Mouse (Mus musculus) cerebellum, adult 11 months (tissue): ENCODE measurements around the gene Six6.

ENCODE experiments used
- DNase-seq: peaks from one replicate; pipeline ENCODE4 v3.0.0; 2022

Gene Six6

GRCm38 (mm10) chr12:72939616-72940015 is at the start of gene Six6:
Gene Six6, plus strand, starts transcription at chr12:72939892.
- DNase-seq: no peak

DNA sequence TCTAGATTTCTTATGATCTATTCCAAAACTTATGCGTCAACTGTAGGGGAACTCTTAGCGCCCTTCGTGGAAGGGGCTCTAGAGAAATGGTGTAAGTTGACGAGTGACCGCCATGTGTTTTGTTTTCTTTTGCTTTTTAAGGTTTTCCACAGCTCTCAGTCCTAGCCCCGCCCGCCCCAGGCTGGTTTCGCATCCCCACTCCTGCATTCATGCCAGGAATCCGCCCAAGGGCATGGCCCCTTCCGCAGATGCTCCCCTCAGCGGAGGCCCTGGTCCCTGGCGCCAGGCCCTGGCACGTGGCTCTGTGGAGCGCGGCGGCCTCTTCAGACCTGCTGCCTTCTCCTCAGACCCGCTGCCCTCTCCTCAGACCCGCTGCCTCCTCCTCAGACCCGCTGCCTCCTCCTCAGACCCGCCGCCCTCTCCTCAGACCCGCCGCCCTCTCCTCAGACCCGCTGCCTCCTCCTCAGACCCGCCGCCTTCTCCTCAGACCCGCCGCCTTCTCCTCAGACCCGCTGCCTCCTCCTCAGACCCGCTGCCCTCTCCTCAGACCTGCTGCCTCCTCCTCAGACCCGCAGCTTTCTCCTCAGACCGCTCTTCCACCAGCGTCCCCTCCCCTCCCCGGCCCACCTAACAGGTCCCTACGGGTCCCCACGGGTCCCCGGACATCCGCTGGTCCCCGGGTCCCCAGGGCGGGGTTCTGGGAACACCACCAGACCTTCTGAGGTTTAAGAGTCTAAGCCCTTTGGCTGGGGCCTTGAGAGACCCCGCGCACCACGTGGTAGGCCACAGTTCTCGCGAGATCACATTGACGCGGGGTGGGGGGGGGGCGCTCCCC is 22.3 kb upstream of the Six6 start:
- DNase-seq: no peak

DNA sequence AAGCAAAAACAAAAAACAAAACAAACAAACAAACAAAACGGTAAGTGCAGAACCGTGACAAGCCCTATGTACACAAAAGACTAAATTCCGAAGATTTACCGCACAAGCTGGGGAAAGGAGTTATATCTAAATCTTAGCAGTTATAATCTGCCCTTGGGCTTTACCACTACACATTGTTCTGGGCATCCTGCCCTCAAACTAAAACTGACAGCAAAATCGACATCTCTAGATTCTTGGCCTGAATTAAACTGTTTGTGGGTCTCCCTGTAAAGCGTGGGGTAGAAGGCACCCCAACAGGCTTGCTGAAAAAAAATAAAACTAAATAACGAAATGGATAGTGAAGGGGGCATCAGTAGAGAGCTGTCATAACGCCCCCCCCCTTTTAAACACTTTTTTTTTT is 2.9 kb upstream of the Six6 start:
- DNase-seq: no peak

DNA sequence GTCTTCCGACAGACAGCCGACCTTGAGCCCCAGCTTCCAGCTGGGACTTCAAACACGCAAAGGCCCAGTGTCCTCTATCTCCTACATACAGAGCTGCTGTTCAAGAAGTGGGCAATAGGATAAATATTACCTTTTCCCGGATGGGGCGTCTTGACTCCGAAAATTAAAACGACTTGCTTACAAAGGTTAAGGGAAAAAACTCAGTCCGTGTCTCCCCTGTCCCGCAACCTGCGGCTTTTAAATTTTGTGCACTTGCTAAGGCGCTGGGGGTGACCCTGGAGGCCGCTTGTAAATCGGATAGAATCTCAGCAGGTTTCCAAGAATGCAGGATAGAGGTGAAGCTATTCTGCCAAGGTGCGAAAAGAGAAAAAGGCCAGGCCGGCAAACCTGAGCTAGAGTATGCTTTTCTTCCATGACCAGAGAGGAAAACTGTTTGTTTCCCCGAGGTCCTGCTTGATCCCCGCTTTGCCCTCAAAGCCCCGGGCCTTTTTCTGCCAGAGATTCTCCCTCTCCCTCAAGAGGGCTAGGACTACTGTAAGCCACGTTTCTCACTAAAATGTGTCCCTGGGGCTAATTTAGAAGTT is 2.1 kb upstream of the Six6 start:
- DNase-seq: no peak

GRCm38 (mm10) chr12:72938176-72938575 is 1.5 kb upstream of the Six6 start:
- no peak for DNase-seq

DNA sequence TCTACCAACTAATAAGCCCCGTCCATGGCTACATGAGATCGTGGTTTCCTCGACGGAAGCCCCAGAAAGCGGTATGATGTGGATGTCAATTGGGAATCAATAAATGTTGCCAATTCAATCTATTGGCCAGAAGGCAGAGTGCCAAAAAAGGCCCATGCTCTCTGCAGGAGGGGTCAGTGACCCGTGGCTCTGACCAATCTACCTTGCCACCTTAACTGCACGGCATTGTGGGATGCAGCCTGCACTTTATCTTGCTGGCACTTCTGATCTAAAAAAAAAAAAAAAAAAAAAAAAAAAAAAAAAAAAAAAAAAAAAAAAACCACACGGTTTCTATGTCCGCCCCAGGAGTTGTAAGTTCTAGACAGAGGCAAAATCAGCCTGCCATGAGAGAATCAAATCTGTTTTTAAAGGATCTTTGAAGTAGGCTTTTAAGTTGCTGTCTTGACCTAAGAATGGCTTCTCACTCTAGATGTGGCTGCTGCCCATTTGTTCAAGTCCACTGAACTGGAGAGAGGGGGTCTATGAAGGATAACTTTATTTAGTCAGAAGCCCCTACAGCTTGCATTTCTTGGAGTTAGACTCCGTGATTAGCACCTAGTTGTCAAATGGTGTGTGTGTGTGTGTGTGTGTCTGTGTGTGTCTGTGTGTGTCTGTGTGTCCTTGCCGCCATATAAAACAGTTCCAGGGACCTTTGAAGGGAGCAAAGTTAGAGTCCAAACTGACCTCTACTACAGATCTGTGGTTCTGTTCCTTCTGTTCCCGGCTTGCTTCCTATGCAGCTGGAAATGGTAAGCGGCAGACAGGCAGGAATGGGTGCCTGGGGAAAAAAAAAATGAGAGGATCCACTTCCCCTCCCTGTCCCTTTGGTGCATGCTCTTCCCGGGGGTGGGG is 847 bp upstream of the Six6 start:
- DNase-seq: no peak

DNA sequence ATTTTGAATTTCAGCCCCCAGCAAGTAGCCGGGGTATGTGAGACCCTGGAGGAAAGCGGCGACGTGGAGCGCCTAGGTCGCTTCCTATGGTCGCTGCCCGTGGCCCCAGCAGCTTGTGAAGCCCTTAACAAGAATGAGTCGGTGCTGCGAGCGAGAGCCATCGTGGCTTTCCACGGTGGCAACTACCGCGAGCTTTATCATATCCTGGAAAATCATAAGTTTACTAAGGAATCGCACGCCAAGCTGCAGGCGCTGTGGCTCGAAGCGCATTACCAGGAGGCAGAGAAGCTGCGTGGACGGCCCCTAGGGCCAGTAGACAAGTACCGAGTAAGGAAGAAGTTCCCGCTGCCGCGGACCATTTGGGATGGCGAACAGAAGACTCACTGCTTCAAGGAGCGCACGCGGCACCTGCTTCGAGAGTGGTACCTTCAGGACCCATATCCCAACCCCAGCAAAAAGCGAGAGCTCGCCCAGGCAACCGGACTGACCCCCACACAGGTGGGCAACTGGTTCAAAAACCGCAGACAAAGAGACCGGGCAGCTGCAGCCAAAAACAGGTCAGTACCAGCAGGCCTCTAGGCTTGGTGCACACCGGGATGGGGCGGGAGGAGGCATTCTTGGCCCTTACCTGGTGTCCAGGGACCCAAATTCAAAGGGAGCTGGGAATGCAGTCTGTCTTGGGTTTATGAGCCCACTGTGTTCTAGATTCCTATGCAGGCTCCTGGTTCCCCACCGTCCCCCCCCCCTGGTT is 554 bp downstream of the Six6 start, which contains the start of gene 4930447C04Rik:
Gene 4930447C04Rik (minus strand): TSS at position 704 of the 751 bp plus-strand sequence.
- no peak for DNase-seq

GRCm38 (mm10) chr12:72940822-72941397 is 1.2 kb downstream of the Six6 start:
- DNase-seq: no peak

DNA sequence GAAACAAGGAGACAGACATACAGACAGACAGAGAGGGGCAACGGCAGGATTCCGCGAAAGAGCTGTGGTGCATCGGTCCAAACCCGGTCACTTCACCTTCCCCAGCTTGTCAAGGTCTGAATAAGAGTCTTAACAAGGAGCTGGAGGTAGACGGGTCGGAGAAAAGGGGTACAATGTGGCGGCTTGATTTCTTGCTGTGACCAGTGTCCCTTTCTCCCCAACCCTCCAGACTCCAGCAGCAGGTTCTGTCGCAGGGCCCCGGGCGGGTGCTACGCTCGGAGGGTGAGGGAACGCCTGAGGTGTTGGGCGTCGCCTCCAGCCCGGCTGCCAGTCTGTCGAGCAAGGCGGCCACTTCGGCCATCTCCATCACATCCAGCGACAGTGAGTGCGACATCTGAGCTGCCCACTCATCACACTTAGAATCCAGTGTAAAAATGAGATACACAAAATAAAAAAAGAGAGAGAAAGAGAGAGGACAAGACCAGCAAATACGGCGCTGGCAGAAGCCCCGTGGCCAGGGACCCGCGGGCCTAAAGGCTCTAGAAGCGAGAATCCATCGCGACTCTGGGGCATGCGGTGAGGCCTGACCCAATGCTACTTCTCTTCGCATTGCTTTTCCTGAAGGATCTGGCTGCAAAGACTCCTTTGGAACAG is 1.8 kb downstream of the Six6 start:
- no peak for DNase-seq

DNA sequence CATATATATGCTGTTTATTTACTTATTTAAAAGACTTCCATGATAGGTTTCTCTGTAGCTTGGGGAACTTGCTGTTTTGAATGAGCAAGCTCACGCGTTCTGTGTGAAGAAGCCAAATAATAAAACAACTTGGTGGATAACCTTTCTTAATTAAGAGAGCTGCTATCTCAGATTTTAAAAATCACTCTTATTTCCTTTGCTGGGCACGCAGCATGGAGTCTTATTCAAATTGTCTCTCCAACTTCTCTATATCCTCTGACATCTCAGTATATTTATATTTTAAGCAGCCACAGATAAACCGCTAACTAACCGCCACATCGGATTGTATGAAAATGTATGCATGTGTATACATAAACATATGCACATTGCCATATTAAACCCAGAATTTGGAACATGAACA is 2.5 kb downstream of the Six6 start:
- DNase-seq: no peak

DNA sequence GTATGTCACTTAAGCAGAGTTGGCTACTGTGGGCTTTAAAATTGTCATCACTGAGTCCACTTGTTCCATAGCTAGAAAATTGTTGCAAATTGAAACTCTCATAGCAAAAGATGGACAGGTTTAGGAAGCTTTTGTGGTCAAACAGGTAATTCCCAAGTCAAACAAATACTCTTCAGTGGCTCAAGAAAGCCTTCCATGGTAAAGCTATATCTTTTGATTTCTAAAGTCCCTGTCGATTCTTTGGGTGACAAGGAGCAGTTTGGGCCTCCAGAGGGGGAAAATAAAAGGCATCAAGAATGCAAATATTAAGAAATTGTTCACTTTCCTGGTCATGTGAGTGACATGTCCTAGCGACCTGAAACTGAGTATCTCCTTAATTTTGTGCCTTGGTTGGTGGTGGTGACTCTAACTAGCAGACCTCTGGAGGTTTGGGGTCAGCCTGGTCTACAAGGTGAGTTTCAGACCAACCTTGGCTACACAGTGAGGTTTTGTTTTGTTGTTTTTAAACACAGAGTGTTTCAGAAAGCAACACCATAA is 4.0 kb downstream of the Six6 start:
- no peak for DNase-seq

GRCm38 (mm10) chr12:72944411-72945225 is 4.9 kb downstream of the Six6 start:
- no peak for DNase-seq

DNA sequence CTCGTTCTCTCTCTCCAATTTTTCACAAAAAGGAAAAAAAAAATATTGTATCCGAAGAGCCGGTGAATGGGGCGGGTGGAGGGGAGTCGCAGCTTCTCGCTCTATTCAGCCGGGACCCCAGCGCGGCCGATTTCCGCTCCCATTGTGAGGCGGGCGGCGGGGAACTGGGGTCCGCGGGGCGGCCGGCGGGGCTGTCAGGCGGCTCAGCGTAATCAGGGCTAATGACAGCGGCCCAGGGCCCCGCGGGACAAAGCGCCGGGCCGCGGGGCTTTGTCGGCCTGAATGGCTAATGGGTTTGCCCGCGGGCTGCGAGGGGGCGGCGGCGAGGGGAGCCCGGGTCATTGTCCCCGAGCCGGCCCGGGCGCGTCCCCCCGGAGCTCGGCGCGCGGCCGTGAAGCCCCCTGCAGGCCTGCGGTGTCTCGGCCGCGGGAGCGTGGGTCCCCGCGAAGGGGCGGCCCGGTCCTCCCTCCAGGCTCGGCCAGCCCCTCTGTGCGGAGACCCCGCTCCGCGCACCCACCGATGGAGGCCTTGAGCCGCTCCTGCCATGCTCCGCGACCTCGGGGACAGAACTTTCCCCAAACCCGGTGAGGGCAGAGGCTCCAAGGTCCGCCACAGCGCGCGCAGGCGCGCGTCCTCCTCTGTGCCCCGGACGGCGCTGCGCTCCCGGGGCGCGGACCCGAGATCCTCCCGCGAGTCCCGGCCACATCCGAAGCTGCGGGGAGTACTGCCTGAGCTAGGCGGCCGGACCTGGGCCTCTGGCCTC is 5.8 kb downstream of the Six6 start:
- no peak for DNase-seq

DNA sequence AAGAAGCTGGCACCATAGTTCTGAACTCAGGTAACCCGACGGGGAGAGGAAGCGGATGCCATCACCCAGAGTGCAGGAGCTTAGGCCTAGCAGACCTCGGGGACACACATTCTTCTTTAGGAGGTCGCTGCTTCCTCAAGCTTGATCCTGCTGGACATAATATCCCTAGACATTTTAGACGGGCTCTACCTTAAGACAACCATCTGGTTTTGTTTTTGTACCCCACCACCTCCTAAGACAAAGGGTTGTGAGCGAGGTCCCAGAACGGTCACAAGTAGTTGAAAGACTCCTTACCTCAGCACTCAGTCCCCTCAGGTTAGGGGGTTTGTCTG is 6.3 kb downstream of the Six6 start:
- DNase-seq: no peak

- DNase-seq: no peak
Measured at GRCm38 (mm10) chr12:72946805-72947204, 7.1 kb downstream of the Six6 start.

DNA sequence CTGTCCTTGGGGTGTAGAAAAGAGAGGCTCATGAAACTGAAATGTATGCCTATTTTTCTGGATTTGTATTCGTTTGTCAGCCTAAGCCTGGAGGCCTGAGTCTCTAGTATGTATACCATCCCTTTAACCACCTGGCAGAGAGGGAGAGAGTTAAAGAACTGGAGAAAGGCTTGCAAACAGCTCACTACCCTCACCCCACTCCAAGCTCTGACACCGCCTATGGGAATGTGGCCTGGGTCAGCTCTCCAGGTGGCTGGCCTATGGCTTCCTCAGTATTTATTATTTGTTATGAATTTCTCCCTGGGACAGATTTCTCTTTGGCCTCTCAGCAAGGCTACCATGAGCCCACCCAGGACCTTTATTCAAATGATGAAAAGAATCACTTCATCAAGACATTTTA is 7.6 kb downstream of the Six6 start:
- DNase-seq: no peak

DNA sequence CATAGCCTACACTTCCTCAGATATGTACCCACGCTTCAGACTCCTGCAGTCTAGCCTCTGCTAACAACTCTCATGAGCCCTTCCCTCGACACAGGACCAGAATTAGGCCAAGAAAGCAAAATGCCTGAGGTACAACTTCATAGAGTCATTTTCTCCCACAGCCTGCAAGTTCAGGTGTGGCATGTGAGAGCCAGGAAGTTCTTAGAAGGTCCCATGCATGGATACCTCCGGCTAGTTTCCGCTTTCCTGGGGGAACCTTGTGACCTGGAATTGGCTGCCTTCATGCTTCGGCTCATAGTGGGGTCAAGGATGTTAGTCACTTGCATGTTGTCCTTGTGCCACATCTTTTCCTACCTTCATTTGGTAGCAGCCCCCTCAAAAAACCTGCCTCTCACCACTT is 13.4 kb downstream of the Six6 start:
- DNase-seq: no peak

DNA sequence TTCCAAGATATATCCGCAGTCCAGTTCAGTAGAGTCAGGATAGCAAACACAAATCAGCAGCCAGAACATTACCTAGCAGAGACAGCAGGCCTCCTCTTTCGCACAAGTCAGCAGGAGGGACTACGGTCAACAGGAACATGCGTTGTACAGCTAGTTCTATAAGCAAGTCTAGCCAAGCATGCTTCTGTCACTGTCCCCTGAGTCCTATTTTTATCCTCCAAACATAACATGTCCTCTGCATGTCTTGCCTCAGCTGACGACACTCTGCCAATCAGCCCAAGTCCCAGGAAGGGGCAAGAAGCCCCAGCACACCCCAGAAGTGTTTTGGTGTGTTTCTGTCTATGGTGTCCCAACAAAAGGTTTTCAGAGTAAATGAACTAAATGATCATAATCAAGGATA is 14.2 kb downstream of the Six6 start:
- no peak for DNase-seq

- no peak for DNase-seq
Measured at GRCm38 (mm10) chr12:72954906-72955305, 15.2 kb downstream of the Six6 start.

DNA sequence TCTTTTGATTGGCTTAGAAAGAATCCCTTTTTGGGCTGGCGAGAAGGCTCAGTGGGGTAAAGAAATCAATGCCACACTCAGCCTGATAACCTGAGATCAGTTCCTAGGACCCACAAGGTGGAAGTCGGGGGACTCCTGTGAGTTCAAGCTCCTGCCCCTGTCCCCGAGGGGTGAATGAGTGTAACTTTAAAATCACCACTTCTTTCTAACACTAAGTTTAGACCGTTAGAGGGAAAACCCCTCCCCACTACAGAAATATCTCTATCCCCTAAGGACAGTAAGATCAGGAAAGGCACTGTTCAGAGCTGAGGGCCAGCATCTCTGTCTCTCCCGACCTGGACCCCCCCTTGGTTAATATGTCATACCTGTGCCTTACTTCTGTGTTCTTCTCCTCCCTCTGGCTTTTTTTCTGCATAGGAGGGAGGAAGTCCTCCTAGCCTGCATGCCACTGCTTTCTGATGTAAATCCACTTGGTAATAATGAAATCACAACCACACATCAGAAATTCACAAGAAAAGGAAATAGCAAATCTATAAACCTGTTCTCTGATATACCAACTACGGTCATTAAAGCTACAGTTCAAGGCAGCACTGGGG is 18.2 kb downstream of the Six6 start:
- no peak for DNase-seq
